In genomic region chr2:91068872-91069165, GRCm38 (mm10) we compare ENCODE assay signal across 8 mouse cellular contexts. TPM values are rescaled to one million over a fixed set of nuclear protein-coding genes. Genes with fewer than 3 reads are reported as not detected.
DNase-seq lines count a peak whose midpoint lies in the region; ATAC-seq lines count a peak whose summit lies in the region.

No protein-coding gene starts in this region.

- no peak for DNase-seq in kidney, adult 11 months
- peak; percentile 36 for DNase-seq in adipocyte (ENCODE audit: low spot score)
- no peak for DNase-seq in hindbrain, embryonic 11.5 days (ENCODE audit: low spot score)
- DNase-seq in left cerebral cortex, postnatal 4 days: no peak
- DNase-seq in left cerebral cortex, postnatal 36 days (ENCODE audit: low spot score in 2 of 2): no peak

- intact Hi-C loops in left cerebral cortex, postnatal 4 days (cut with DNase I): no loop called here
- intact Hi-C loops in left cerebral cortex, postnatal 36 days (cut with DNase I): loop anchor here (10.0 kb wide), 1 partner anchor 154 kb away; no protein-coding TSS in a partner anchor

- peaks cover 15% of the 10 kb centered on the region; the same call in 1 of the 2 replicates for H3K36me3 ChIP-seq in kidney, embryonic 14.5 days (ENCODE audit: control insufficient read depth, insufficient read depth, low read length)
- H3K36me3 ChIP-seq in hindbrain, embryonic 11.5 days (ENCODE audit: control insufficient read depth, insufficient read depth, low read length): peaks cover 5% of the 10 kb centered on the region; the same call in 1 of the 2 replicates
- H3K36me3 ChIP-seq in midbrain, embryonic 12.5 days: peaks cover 19% of the 10 kb centered on the region

- WGBS in kidney, embryonic 14.5 days: 45% methylated on average over 6 of the region's 6 CpGs
- 46% methylated on average over 6 of the region's 6 CpGs for WGBS in hindbrain, embryonic 11.5 days
- 50% methylated on average over 6 of the region's 6 CpGs for WGBS in midbrain, embryonic 12.5 days

- ATAC-seq in kidney, embryonic 14.5 days (ENCODE audit: low FRiP score, low TSS enrichment): no peak
- ATAC-seq in hindbrain, embryonic 11.5 days (ENCODE audit: low FRiP score): no peak
- no peak for ATAC-seq in midbrain, embryonic 12.5 days (ENCODE audit: low FRiP score, low read depth)
- no peak for ATAC-seq in monocyte, adult 5-6 weeks (replicated peaks; ENCODE audit: insufficient number of reproducible peaks, low FRiP score, low TSS enrichment, poor library complexity, severe bottlenecking)

- no peak overlapping the region for H3K27ac ChIP-seq in kidney, embryonic 14.5 days (ENCODE audit: low read depth, low read length)
- no peak overlapping the region for H3K27ac ChIP-seq in hindbrain, embryonic 11.5 days (ENCODE audit: low read depth, low read length)
- H3K27ac ChIP-seq in midbrain, embryonic 12.5 days (replicated peaks): no peak overlapping the region

- H3K9ac ChIP-seq in kidney, embryonic 14.5 days (ENCODE audit: low read depth, low read length): no peak overlapping the region
- no peak overlapping the region for H3K9ac ChIP-seq in hindbrain, embryonic 11.5 days (ENCODE audit: low read depth, low read length)
- no peak overlapping the region for H3K9ac ChIP-seq in midbrain, embryonic 12.5 days (replicated peaks)

- H3K9me3 ChIP-seq in kidney, embryonic 14.5 days (ENCODE audit: control insufficient read depth, low read length): no peaks in the 10 kb centered on the region
- H3K9me3 ChIP-seq in hindbrain, embryonic 11.5 days (ENCODE audit: control insufficient read depth, low read length): no peaks in the 10 kb centered on the region
- no peaks in the 10 kb centered on the region for H3K9me3 ChIP-seq in midbrain, embryonic 12.5 days

- H3K4me3 ChIP-seq in kidney, embryonic 14.5 days (ENCODE audit: low read length): peak overlapping the region; percentile 67; the same call in 1 of the 2 replicates
- no peak overlapping the region for H3K4me3 ChIP-seq in hindbrain, embryonic 11.5 days (ENCODE audit: low read depth, low read length)
- H3K4me3 ChIP-seq in midbrain, embryonic 12.5 days: peak overlapping the region; percentile 75

- peak overlapping the region; percentile 72 for H3K4me2 ChIP-seq in kidney, embryonic 14.5 days (replicated peaks; ENCODE audit: low read depth, low read length)
- H3K4me2 ChIP-seq in hindbrain, embryonic 11.5 days (replicated peaks; ENCODE audit: low read depth, low read length): peak overlapping the region; percentile 76; the same call in 1 of the 2 replicates
- H3K4me2 ChIP-seq in midbrain, embryonic 12.5 days (replicated peaks): peak overlapping the region; percentile 82

- H3K27me3 ChIP-seq in kidney, embryonic 14.5 days (ENCODE audit: control insufficient read depth, insufficient read depth, low read length): no peaks in the 10 kb centered on the region
- no peaks in the 10 kb centered on the region for H3K27me3 ChIP-seq in hindbrain, embryonic 11.5 days (ENCODE audit: control insufficient read depth, insufficient read depth, low read length)
- no peaks in the 10 kb centered on the region for H3K27me3 ChIP-seq in midbrain, embryonic 12.5 days

- H3K4me1 ChIP-seq in kidney, embryonic 14.5 days (ENCODE audit: control insufficient read depth, insufficient read depth, low read length): peaks cover 7% of the 10 kb centered on the region; the same call in 1 of the 2 replicates
- peaks cover 2% of the 10 kb centered on the region; the same call in 1 of the 2 replicates for H3K4me1 ChIP-seq in hindbrain, embryonic 11.5 days (replicated peaks; ENCODE audit: control insufficient read depth, insufficient read depth, low read length)
- H3K4me1 ChIP-seq in midbrain, embryonic 12.5 days: peaks cover 22% of the 10 kb centered on the region

RNA-seq across cellular contexts. Expression of gene Slc39a13, which starts 1.4 kb away (rescaled TPM):
- polyA plus RNA-seq in kidney, embryonic 14.5 days (2014; fragmentation: Nextera tagmentation; extraction: Ambion mirVana): 31.1 and 32.8 TPM in 2 replicates
- polyA plus RNA-seq in hindbrain, embryonic 11.5 days (2014; fragmentation: Nextera tagmentation; extraction: Ambion mirVana): 16.4 and 17.9 TPM in 2 replicates
- polyA plus RNA-seq in midbrain, embryonic 12.5 days (2016; fragmentation: Nextera tagmentation; extraction: Ambion mirVana): 29.4 and 30.8 TPM in 2 replicates
- total RNA-seq in left cerebral cortex, postnatal 4 days (2021): 10 to 100 TPM; 30.6 to 41.6 TPM
- total RNA-seq in left cerebral cortex, postnatal 36 days (2021): 10 to 100 TPM; 27.6 to 36.6 TPM
- 15.6 to 33.3 TPM (median 26.7 TPM) in 3 replicates for total RNA-seq in monocyte, adult 5-6 weeks (2017)

RNA-seq across cellular contexts. Expression of gene Spi1, which starts 13.4 kb away (rescaled TPM):
- 2.2 and 3.7 TPM in 2 replicates for polyA plus RNA-seq in kidney, embryonic 14.5 days (2014; fragmentation: Nextera tagmentation; extraction: Ambion mirVana)
- 2.6 and 3.0 TPM in 2 replicates for polyA plus RNA-seq in hindbrain, embryonic 11.5 days (2014; fragmentation: Nextera tagmentation; extraction: Ambion mirVana)
- 3.3 and 4.8 TPM in 2 replicates for polyA plus RNA-seq in midbrain, embryonic 12.5 days (2016; fragmentation: Nextera tagmentation; extraction: Ambion mirVana)
- 1 to 10 TPM; 3.0 to 3.2 TPM for total RNA-seq in left cerebral cortex, postnatal 4 days (2021)
- 1 to 10 TPM; 4.1 to 5.5 TPM for total RNA-seq in left cerebral cortex, postnatal 36 days (2021)
- 306 to 616 TPM (median 505 TPM) in 3 replicates for total RNA-seq in monocyte, adult 5-6 weeks (2017)

RNA-seq across cellular contexts. Expression of gene Psmc3, which starts 15.0 kb away (rescaled TPM):
- 356 and 399 TPM in 2 replicates for polyA plus RNA-seq in kidney, embryonic 14.5 days (2014; fragmentation: Nextera tagmentation; extraction: Ambion mirVana)
- polyA plus RNA-seq in hindbrain, embryonic 11.5 days (2014; fragmentation: Nextera tagmentation; extraction: Ambion mirVana): 376 and 394 TPM in 2 replicates
- 283 and 291 TPM in 2 replicates for polyA plus RNA-seq in midbrain, embryonic 12.5 days (2016; fragmentation: Nextera tagmentation; extraction: Ambion mirVana)
- 100 to 1,000 TPM; 190 to 192 TPM for total RNA-seq in left cerebral cortex, postnatal 4 days (2021)
- 100 to 1,000 TPM; 206 to 234 TPM for total RNA-seq in left cerebral cortex, postnatal 36 days (2021)
- total RNA-seq in monocyte, adult 5-6 weeks (2017): 235 to 255 TPM (median 248 TPM) in 3 replicates

RNA-seq across cellular contexts. Expression of gene Rapsn, which starts 33.4 kb away (rescaled TPM):
- 0.74 and 2.0 TPM in 2 replicates for polyA plus RNA-seq in kidney, embryonic 14.5 days (2014; fragmentation: Nextera tagmentation; extraction: Ambion mirVana)
- polyA plus RNA-seq in hindbrain, embryonic 11.5 days (2014; fragmentation: Nextera tagmentation; extraction: Ambion mirVana): 0.60 and 1.4 TPM in 2 replicates
- polyA plus RNA-seq in midbrain, embryonic 12.5 days (2016; fragmentation: Nextera tagmentation; extraction: Ambion mirVana): 0.94 and 1.4 TPM in 2 replicates
- total RNA-seq in left cerebral cortex, postnatal 4 days (2021): not detected
- under 1 TPM; 0.47 to 0.54 TPM for total RNA-seq in left cerebral cortex, postnatal 36 days (2021)
- total RNA-seq in monocyte, adult 5-6 weeks (2017): 4.3 TPM in 1 of 3 replicates, not detected in the others

RNA-seq across cellular contexts. Expression of gene Mybpc3, which starts 49.1 kb away (rescaled TPM):
- not detected in 2 replicates for polyA plus RNA-seq in kidney, embryonic 14.5 days (2014; fragmentation: Nextera tagmentation; extraction: Ambion mirVana)
- polyA plus RNA-seq in hindbrain, embryonic 11.5 days (2014; fragmentation: Nextera tagmentation; extraction: Ambion mirVana): not detected in 2 replicates
- polyA plus RNA-seq in midbrain, embryonic 12.5 days (2016; fragmentation: Nextera tagmentation; extraction: Ambion mirVana): 0.16 and 0.32 TPM in 2 replicates
- total RNA-seq in left cerebral cortex, postnatal 4 days (2021): not detected
- total RNA-seq in left cerebral cortex, postnatal 36 days (2021): under 1 TPM; 0.41 to 0.81 TPM
- 1.4 to 5.2 TPM (median 3.7 TPM) in 3 replicates for total RNA-seq in monocyte, adult 5-6 weeks (2017)

Comparison
In these comparisons a context has a peak if more than half of its experiments do, and no peak if none do; other contexts are left out.
1. RNA of gene Spi1, which starts 13.4 kb away (total RNA-seq): 306 to 616 TPM in monocyte, adult 5-6 weeks; 4.1 to 5.5 TPM in left cerebral cortex, postnatal 36 days and 3.0 to 3.2 TPM in left cerebral cortex, postnatal 4 days; every median in the first group is over 10 times any median in the second.
2. Peak in every context shown above with its lines, with median percentiles within 50 percentile points of each other: H3K4me2 ChIP-seq.